Mouse (Mus musculus) ovary, adult 10 weeks (tissue): ENCODE results near the gene Cacna2d2. TPM values are rescaled to one million over a fixed set of nuclear protein-coding genes. Genes with fewer than 3 reads are reported as not detected.

Experiments used
- polyA plus RNA-seq: library from polyadenylated mRNA; stranded (reverse); fragments of 350-450 nt; fragmentation: Illumina TruSeq; extraction: RNeasy Lipid Tissue Mini Kit (QIAGEN cat#74804); gene quantifications from one replicate; pipeline ENCODE4 v1.2.3, GENCODE M21; 2014

Gene Cacna2d2
- polyA plus RNA-seq, result 0.26 TPM

GRCm38 (mm10) chr9:107399491-107399971, at the start of gene Cacna2d2:
TSS of gene Cacna2d2 (plus strand) at chr9:107399612.

DNA sequence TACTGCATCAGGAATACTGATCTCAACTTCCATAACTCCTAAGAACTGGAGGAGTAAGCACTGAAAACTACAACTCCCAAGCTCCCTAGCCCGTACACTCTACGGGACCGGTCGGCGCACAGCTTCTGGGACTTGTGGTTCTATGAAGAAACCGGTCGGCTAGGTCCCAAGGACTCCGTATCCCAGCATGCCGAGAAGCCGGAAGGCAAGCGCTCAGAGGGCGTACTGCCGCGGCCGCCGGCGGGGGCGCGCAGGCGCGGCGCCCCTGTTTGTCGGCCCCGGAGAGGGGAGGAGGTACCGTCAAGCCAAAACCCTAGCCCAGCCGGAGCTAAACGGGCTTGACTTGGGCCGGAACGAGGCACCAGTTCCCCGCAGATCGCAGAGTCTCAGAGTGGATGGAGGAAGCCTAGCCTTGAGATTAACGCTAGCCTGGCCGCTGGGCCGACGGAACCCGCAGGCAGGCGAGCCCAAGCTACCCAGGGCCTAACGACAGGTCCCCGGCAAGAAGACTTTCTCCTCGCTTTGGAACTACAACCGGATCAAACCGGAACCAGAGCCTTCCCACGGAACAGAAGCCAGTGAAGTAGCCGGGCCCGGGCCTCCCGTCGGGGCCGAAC, 134.5 kb downstream of the Cacna2d2 start, which contains the start of gene Tmem115:
Tmem115 (plus strand) TSS at position 155 of the 617 bp plus-strand sequence.

GRCm38 (mm10) chr9:107541474-107542351, 142.3 kb downstream of the Cacna2d2 start, which contains the start of the genes Cyb561d2 and Nprl2:
TSS of gene Cyb561d2 (minus strand) at chr9:107542193.
TSS of gene Nprl2 (plus strand) at chr9:107542226.

GRCm38 (mm10) chr9:107547026-107547425, 147.6 kb downstream of the Cacna2d2 start, which contains the start of gene Zmynd10:
TSS of gene Zmynd10 (plus strand) at chr9:107547298.

GRCm38 (mm10) chr9:107551117-107551889, 151.9 kb downstream of the Cacna2d2 start, which contains the start of gene Rassf1:
TSS of gene Rassf1 (plus strand) at chr9:107551555.

DNA sequence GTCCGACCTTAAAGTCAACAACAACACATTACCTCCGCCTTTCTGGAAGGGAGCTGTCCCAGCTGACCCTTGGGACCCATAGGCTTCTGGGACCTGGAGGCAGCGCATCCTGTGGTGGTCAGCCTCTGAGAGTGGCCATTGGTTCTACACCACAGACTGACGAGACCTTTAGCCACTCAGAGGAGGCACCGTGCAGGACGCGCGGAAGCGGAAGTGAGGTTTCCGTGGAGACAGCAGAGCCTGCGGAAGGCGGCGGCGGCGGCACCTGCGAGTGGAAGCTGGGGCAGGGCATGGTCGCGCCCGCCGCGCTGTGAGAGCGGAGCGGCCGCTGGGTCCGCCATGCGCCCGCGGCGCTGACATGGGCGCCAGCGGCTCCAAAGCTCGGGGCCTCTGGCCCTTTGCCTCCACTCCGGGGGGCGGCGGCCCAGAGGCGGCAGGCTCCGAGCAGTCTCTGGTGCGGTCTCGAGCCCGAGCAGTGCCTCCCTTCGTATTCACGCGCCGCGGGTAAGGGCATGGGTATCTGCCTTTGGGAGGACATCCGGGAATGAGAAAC, 163.7 kb downstream of the Cacna2d2 start, which contains the start of gene Tusc2:
Tusc2 (plus strand) TSS at position 227 of the 553 bp plus-strand sequence.

GRCm38 (mm10) chr9:107567702-107568319, 168.4 kb downstream of the Cacna2d2 start, which contains the start of gene Hyal2:
TSS of gene Hyal2 (plus strand) at chr9:107567945.

DNA sequence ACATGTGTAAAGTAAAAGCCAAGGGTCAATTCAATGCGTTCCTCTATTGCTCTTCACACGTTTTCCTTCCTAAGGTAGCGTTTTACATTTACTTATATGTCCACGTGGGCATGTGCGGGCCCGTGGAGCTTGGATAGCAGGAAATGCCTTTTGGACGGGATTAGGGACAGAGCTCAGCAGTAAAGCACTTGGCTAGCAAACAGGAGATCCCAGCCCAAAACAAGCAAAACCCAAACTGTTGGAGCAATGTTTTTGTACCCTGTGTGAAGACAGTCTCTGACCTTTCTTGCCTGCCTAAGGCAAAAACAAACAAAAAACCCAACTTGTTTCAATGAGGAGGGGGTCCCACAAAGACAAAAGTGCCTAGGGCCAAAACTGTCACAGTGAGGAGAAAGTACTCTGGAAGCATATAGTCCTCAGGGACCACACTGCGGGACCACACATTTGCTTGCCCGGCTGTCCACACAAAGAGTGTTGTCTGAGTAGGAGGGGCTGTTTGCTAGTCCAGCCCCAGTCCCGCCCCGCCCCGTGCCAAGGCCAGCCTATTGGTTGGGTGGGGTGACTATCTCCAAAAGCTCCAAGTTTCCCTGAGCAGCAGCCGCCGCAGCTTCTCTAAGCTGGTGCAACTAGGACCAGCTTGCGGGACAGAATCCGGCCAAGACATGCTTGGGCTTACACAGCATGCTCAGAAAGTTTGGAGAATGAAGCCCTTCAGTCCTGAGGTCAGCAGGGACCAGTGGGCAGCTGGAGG, 177.1 kb downstream of the Cacna2d2 start, which contains the start of gene Hyal1:
Hyal1 (plus strand) TSS at position 571 of the 751 bp plus-strand sequence.

DNA sequence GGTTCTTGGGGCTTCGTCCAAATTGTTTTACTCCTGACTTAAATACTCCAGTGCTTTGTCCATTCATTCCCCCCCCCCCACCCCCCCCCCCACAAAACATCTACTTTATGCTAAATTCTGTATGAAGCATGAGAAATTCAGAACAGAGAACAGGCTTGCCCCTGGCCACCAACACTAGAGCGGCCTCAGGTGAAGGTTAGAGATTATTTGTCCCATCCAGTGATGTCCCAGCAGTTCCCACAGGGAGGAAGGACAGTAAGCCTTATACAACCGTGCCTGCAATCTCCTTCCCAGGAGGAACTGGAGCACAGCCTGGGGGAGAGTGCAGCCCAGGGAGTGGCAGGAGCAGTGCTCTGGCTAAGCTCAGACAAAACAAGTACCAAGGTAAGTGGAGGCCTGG, 179.2 kb downstream of the Cacna2d2 start, which contains the start of gene Naa80:
Naa80 (plus strand) TSS at position 301 of the 400 bp plus-strand sequence.

Other genes with a start within 250 kb of the Cacna2d2 start
- gene Dock3, start 167.7 kb upstream of the Cacna2d2 start, polyA plus RNA-seq, result 1.3 TPM
- gene Mapkapk3, start 109.7 kb upstream of the Cacna2d2 start, polyA plus RNA-seq, result 1.5 TPM
- gene Cish, start 103.6 kb upstream of the Cacna2d2 start, polyA plus RNA-seq, result 0.54 TPM
- gene Hemk1, start 61.3 kb upstream of the Cacna2d2 start, polyA plus RNA-seq, result 1.2 TPM
- gene 6430571L13Rik, start 59.0 kb upstream of the Cacna2d2 start, polyA plus RNA-seq, result not detected
- gene Tmem115, start 134.3 kb downstream of the Cacna2d2 start, polyA plus RNA-seq, result not detected
- 4.6 TPM for gene Cyb561d2, start 142.6 kb downstream of the Cacna2d2 start, polyA plus RNA-seq
- 0.31 TPM for gene Nprl2, start 142.6 kb downstream of the Cacna2d2 start, polyA plus RNA-seq
- not detected for gene Zmynd10, start 147.7 kb downstream of the Cacna2d2 start, polyA plus RNA-seq
- 7.7 TPM for gene Rassf1, start 151.9 kb downstream of the Cacna2d2 start, polyA plus RNA-seq
- 20.4 TPM for gene Tusc2, start 163.6 kb downstream of the Cacna2d2 start, polyA plus RNA-seq
- 0.66 TPM for gene Hyal2, start 168.3 kb downstream of the Cacna2d2 start, polyA plus RNA-seq
- gene Hyal1, start 177.3 kb downstream of the Cacna2d2 start, polyA plus RNA-seq, result 2.8 TPM
- 5.5 TPM for gene Naa80, start 179.3 kb downstream of the Cacna2d2 start, polyA plus RNA-seq
- 0.34 TPM for gene Hyal3, start 181.2 kb downstream of the Cacna2d2 start, polyA plus RNA-seq
- 18.3 TPM for gene Ifrd2, start 188.0 kb downstream of the Cacna2d2 start, polyA plus RNA-seq
- gene Sema3b, start 209.6 kb downstream of the Cacna2d2 start, polyA plus RNA-seq, result 1.2 TPM
- gene Gnai2, start 235.8 kb downstream of the Cacna2d2 start, polyA plus RNA-seq, result 37.4 TPM